Mouse (Mus musculus) limb, embryonic 14.5 days (tissue): ENCODE measurements around the gene Gxylt2. TPM values are rescaled to one million over a fixed set of nuclear protein-coding genes. Genes with fewer than 3 reads are reported as not detected.
A peak's percentile ranks its signal among the peaks of the same experiment; 100 is the strongest.

Experiments used
- ATAC-seq: fragments of 200-750 bp; cut with Nextera tagmentation; 2 replicates; pipeline ENCODE4 v1.8.0; 2017; ENCODE audit warnings: low read depth, moderate number of reproducible peaks, moderate TSS enrichment; ENCODE audit not compliant: low FRiP score
- DNase-seq: peaks from one replicate; pipeline ENCODE4 v3.0.0-alpha.2; 2015; ENCODE audit warnings: low spot score
- H3K27ac ChIP-seq: fragments of 300-500 bp; sonication (generic); replicated peaks from 2 replicates; pipeline ENCODE4 v1.5.1; 2014; ENCODE audit warnings: low read depth, mild to moderate bottlenecking, low read length, moderate library complexity, mixed read lengths
- H3K27me3 ChIP-seq: fragments of 300-500 bp; sonication (generic); 2 replicates; pipeline ENCODE4 v1.6.1; 2014; ENCODE audit warnings: low read length, mixed read lengths; ENCODE audit not compliant: control insufficient read depth, insufficient read depth
- H3K36me3 ChIP-seq: fragments of 300-500 bp; sonication (generic); 2 replicates; pipeline ENCODE4 v1.6.1; 2014; ENCODE audit warnings: mild to moderate bottlenecking, low read length, moderate library complexity, mixed read lengths; ENCODE audit not compliant: control insufficient read depth, insufficient read depth
- H3K4me1 ChIP-seq: fragments of 300-500 bp; sonication (generic); 2 replicates; pipeline ENCODE4 v1.6.1; 2014; ENCODE audit warnings: antibody characterized with exemption, low read length, mixed read lengths; ENCODE audit not compliant: control insufficient read depth, insufficient read depth
- H3K4me2 ChIP-seq: fragments of 300-500 bp; sonication (generic); replicated peaks from 2 replicates; pipeline ENCODE4 v1.6.1; 2014; ENCODE audit warnings: low read depth, mild to moderate bottlenecking, low read length, moderate library complexity; ENCODE audit not compliant: severe bottlenecking
- H3K4me3 ChIP-seq: fragments of 300-500 bp; sonication (generic); replicated peaks from 2 replicates; pipeline ENCODE4 v1.5.1; 2014; ENCODE audit warnings: low read length
- H3K9ac ChIP-seq: fragments of 300-500 bp; sonication (generic); 2 replicates; pipeline ENCODE4 v1.6.1; 2014; ENCODE audit warnings: mild to moderate bottlenecking, low read depth, low read length, moderate library complexity; ENCODE audit not compliant: severe bottlenecking
- H3K9me3 ChIP-seq: fragments of 300-500 bp; sonication (generic); 2 replicates; pipeline ENCODE4 v1.6.1; 2016; ENCODE audit warnings: low read length; ENCODE audit not compliant: control insufficient read depth
- POLR2A ChIP-seq: fragments of 200-500 bp; IDR thresholded peaks from 2 replicates; pipeline ENCODE4 v1.8.0; 2012; ENCODE audit warnings: inconsistent platforms, mild to moderate bottlenecking, moderate library complexity, borderline replicate concordance; ENCODE audit not compliant: insufficient read depth, insufficient read length; ENCODE audit errors: extremely low read depth
- WGBS: fragments of 180-500 bp; shearing (Covaris S2); extraction: QIAGEN DNeasy Blood & Tissue Kit; methylation state at CpG from one replicate; pipeline ENCODE4 v1.1.7; 2014; 5-methylcytosine and 5-hydroxymethylcytosine counted together
- polyA plus RNA-seq, 2 experiments: library from polyadenylated mRNA; depleted of rRNA in 1 of 2; stranded (reverse) in 1 of 2; unstranded in 1 of 2; fragments of >200 nt; fragmentation: Nextera tagmentation in 1 of 2; extraction: Ambion mirVana in 1 of 2; gene quantifications; 2 replicates each; pipeline versions ENCODE4 v1.2.1 to v1.2.3; 2012 to 2014

Gxylt2 gene
- polyA plus RNA-seq, 2 experiments: 27.1 to 27.6 TPM

DNA sequence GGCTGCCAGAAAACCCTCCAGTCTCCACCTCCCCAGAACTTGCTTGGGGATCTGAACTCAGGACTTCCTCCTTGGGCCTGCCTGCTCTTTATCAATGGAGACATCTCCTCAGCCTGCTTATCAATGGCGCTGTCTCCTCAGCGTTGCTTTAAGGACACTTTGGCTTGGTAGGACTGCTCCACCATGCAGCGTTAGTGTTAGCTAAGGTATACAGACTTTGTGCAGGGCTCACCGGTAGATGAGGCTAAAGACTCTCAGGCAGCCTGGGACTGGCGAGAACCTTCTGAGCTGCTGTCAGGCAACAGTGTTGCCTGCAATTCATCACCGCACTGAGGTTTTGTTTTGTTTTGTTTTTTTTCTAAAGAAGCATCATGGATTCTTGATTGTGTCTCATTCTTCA, 2.3 kb downstream of the Gxylt2 start:
- Histone ChIP-seq H3K36me3 (no peaks in the 10 kb centered on the region), H3K4me3 (peak overlapping the region; percentile 84; the same call in 1 of the 2 replicates), H3K9me3 (no peaks in the 10 kb centered on the region), H3K27me3 (no peaks in the 10 kb centered on the region), H3K4me2 (peak overlapping the region; percentile 56), H3K4me1 (peaks cover 24% of the 10 kb centered on the region), H3K27ac (no peak overlapping the region), H3K9ac (no peak overlapping the region)
- ATAC-seq (no peak), DNase-seq (no peak)
- no peak for TF ChIP-seq POLR2A
- WGBS: 69% methylated on average over 6 of the region's 6 CpGs

DNA sequence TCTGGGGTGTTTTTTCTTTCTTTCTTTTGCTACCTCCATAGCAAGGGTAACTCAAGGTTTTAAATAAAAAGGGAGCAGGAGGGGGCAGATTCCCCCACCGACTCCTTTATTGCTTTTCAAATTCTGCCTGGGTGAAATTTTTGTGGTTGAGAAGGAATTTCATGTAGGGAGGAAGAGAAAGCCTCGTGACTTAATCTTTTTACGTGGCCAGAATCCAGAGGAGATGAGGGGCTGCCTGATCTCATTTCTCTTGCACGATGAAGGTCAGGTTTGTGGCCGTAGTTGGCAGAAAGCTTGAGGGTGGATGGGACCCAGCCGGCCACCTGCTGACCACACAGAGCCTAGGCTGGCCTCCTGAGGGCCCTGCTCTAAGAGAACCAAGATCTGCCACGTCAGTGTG, 3.0 kb downstream of the Gxylt2 start:
- Histone ChIP-seq H3K27ac (peak overlapping the region; percentile 86), H3K4me1 (peaks cover 24% of the 10 kb centered on the region), H3K4me2 (peak overlapping the region; percentile 40), H3K9me3 (no peaks in the 10 kb centered on the region), H3K4me3 (peak overlapping the region; percentile 14), H3K27me3 (no peaks in the 10 kb centered on the region), H3K36me3 (no peaks in the 10 kb centered on the region), H3K9ac (peak overlapping the region; percentile 38; the same call in 1 of the 2 replicates)
- no peak for TF ChIP-seq POLR2A
- 0 out of 2 replicates have a peak, but pooled peaks have one; percentile 32 for ATAC-seq
- DNase-seq: peak; percentile 76
- WGBS: 12% methylated on average over 7 of the region's 7 CpGs

DNA sequence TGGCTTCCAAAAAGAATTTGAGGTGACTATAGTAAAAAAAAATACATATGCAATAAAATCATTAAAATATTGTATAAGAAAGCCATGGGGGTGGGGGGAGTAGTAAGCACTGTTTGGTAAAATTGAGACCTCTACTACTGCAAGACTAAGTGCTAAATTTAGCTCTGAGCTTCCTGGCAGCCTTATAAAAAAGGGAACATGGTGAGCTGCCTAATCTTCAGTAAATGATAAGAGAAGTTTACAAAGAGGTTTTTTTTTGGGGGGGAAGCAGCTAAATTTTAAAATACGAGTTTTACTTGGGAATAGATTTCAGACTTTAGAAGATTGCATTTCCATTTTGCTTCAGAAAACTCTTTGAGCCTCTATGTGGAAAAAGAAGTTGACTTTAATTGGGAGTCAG, 3.7 kb downstream of the Gxylt2 start:
- Histone ChIP-seq H3K27ac (no peak overlapping the region; the same call in 1 of the 2 replicates), H3K9ac (no peak overlapping the region), H3K4me1 (peaks cover 24% of the 10 kb centered on the region), H3K4me2 (peak overlapping the region; percentile 40), H3K27me3 (no peaks in the 10 kb centered on the region), H3K9me3 (no peaks in the 10 kb centered on the region), H3K4me3 (no peak overlapping the region), H3K36me3 (no peaks in the 10 kb centered on the region)
- 67% methylated on average over 1 of the region's 1 CpGs for WGBS
- no peak for TF ChIP-seq POLR2A
- ATAC-seq: no peak
- DNase-seq: no peak

DNA sequence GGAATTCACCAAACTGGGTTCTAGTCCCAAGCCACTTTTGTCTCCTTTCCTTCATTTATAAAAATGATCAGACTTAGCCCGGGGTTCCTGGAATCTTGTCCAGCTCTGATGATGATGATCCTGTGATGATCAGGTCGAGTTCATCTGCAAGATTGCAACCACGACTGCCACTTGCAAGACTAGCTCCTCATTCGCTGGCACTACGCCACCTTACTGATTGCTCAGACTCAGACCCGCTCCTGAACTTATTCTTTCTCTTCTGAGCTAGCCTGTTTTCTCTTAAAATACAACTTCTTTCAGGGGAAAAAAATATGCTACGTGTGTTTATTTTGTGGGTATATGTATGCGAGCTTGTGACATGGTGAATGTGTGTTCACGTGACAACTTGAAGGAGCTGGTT, 4.5 kb downstream of the Gxylt2 start:
- no peak for TF ChIP-seq POLR2A
- no peaks in the 10 kb centered on the region for H3K27me3 ChIP-seq
- H3K9ac ChIP-seq: no peak overlapping the region
- no peaks in the 10 kb centered on the region for H3K36me3 ChIP-seq
- DNase-seq (no peak), ATAC-seq (no peak)
- no peak overlapping the region for H3K4me3 ChIP-seq
- no peak overlapping the region for H3K4me2 ChIP-seq
- no peaks in the 10 kb centered on the region for H3K9me3 ChIP-seq
- WGBS: 79% methylated on average over 9 of the region's 9 CpGs
- no peak overlapping the region for H3K27ac ChIP-seq
- H3K4me1 ChIP-seq: peaks cover 21% of the 10 kb centered on the region

DNA sequence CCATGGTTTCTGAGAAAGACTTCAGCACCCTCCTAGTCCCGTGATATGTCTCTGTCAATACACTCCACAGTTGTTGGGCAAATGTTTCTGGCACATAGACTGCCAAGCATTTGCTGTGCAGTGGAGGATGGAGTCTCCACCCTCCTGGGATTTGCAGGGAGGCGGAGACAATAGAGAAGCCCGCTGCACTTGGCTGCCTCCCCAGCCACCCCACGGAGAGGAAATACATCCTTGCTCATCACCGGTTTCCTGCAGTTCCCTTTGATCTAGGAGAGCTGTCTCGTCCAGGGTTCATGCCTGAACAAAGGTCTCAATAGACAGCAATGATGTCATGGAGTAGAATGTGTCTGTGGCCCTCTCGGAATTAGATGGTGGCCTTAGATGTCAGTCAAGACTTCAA, 4.9 kb downstream of the Gxylt2 start:
- ATAC-seq: no peak
- no peak overlapping the region for H3K27ac ChIP-seq
- no peak overlapping the region for H3K4me3 ChIP-seq
- H3K4me2 ChIP-seq: no peak overlapping the region
- H3K4me1 ChIP-seq: peaks cover 17% of the 10 kb centered on the region
- no peak overlapping the region for H3K9ac ChIP-seq
- WGBS: 37% methylated on average over 7 of the region's 7 CpGs
- no peak for TF ChIP-seq POLR2A
- peak; percentile 52 for DNase-seq
- H3K27me3 ChIP-seq: no peaks in the 10 kb centered on the region
- no peaks in the 10 kb centered on the region for H3K9me3 ChIP-seq
- H3K36me3 ChIP-seq: no peaks in the 10 kb centered on the region

- WGBS: 51% methylated on average over 4 of the region's 4 CpGs
Observed at GRCm38 (mm10) chr6:100710170-100710569, 5.6 kb downstream of the Gxylt2 start.

More at GRCm38 (mm10) chr6:100710170-100710569, 5.6 kb downstream of the Gxylt2 start:
- TF ChIP-seq POLR2A: no peak
- Histone ChIP-seq H3K36me3 (no peaks in the 10 kb centered on the region), H3K9ac (no peak overlapping the region), H3K27ac (no peak overlapping the region), H3K27me3 (no peaks in the 10 kb centered on the region), H3K9me3 (no peaks in the 10 kb centered on the region), H3K4me1 (peaks cover 17% of the 10 kb centered on the region), H3K4me2 (no peak overlapping the region), H3K4me3 (no peak overlapping the region)
- DNase-seq: no peak
- no peak for ATAC-seq
